Mouse (Mus musculus): ENCODE data around the gene Sik2.

GRCm38 (mm10) chr9:50861119-50861839, 147.6 kb downstream of the Sik2 start:
- TF ChIP-seq CTCF (IDR thresholded peaks at IDR 0.05; ENCODE audit: insufficient read depth, low read length), result no peak
- no peak for TF ChIP-seq POLR2A (IDR thresholded peaks at IDR 0.05; ENCODE audit: borderline replicate concordance, extremely low read depth, low read depth, low read length)
